Mouse (Mus musculus) MEL (cell line): Measurements from ENCODE around the gene Map1s. TPM values are rescaled to one million over a fixed set of nuclear protein-coding genes. Genes with fewer than 3 reads are reported as not detected.

ENCODE experiments used
- DNase-seq: peaks from one replicate; pipeline ENCODE4 v3.0.0; 2011; ENCODE audit warnings: low read depth, low spot score
- H3K27ac ChIP-seq: 2 replicates; pipeline ENCODE4 v1.5.1; 2012; ENCODE audit warnings: low read depth, mild to moderate bottlenecking, control low read depth, low read length, moderate library complexity; ENCODE audit not compliant: control insufficient read depth
- H3K27me3 ChIP-seq, 2 experiments: fragments of 150-350 bp in 1 of 2; sonication (generic) in 1 of 2; 2 replicates each; pipeline ENCODE4 v1.6.1; 2012; ENCODE audit warnings: low read length in 2 of 2, mild to moderate bottlenecking in 2 of 2, improper control_type of control experiment in 1 of 2, moderate library complexity in 1 of 2; ENCODE audit not compliant: insufficient read depth in 2 of 2, control insufficient read depth in 1 of 2
- H3K36me3 ChIP-seq, 2 experiments: 2 replicates each; pipeline ENCODE4 v1.6.1; 2012 to 2014; ENCODE audit warnings: low read length in 2 of 2, improper control_type of control experiment in 1 of 2, inconsistent platforms in 1 of 2, mild to moderate bottlenecking in 1 of 2; ENCODE audit not compliant: insufficient read depth in 2 of 2, control insufficient read depth in 1 of 2
- H3K4me1 ChIP-seq, 2 experiments: fragments of 150-350 bp in 1 of 2; sonication (generic) in 1 of 2; 2 replicates each; pipeline ENCODE4 v1.6.1; 2012; ENCODE audit warnings: low read length in 2 of 2, improper control_type of control experiment in 1 of 2, mild to moderate bottlenecking in 1 of 2; ENCODE audit not compliant: insufficient read depth in 2 of 2, control insufficient read depth in 1 of 2
- H3K4me3 ChIP-seq, 2 experiments: fragments of 150-350 bp in 1 of 2; sonication (generic) in 1 of 2; 2 replicates each; pipeline ENCODE4 v1.5.1; 2012; ENCODE audit warnings: low read depth in 2 of 2, low read length in 2 of 2, mild to moderate bottlenecking in 2 of 2, moderate library complexity in 2 of 2, control low read depth in 1 of 2, improper control_type of control experiment in 1 of 2; ENCODE audit not compliant: control insufficient read depth in 1 of 2, insufficient read depth in 1 of 2
- H3K79me2 ChIP-seq: 2 replicates; pipeline ENCODE4 v1.6.1; 2012; ENCODE audit warnings: mild to moderate bottlenecking, low read length, moderate library complexity; ENCODE audit not compliant: control insufficient read depth, poor library complexity, insufficient read depth
- H3K9ac ChIP-seq: 2 replicates; pipeline ENCODE4 v1.6.1; 2012; ENCODE audit warnings: low read depth, mild to moderate bottlenecking, control low read depth, low read length, moderate library complexity; ENCODE audit not compliant: control insufficient read depth, poor library complexity, severe bottlenecking
- H3K9me3 ChIP-seq: fragments of 150-350 bp; sonication (generic); replicated peaks from 2 replicates; pipeline ENCODE4 v1.6.1; 2012; ENCODE audit warnings: mild to moderate bottlenecking, low read length, improper control_type of control experiment, moderate library complexity; ENCODE audit not compliant: insufficient read depth
- MAX ChIP-seq: IDR thresholded peaks from 2 replicates; pipeline ENCODE4 v1.6.1; 2011; ENCODE audit warnings: low read length, improper control_type of control experiment
- polyA plus RNA-seq, 2 experiments: library from polyadenylated mRNA; stranded (reverse) in 1 of 2; unstranded in 1 of 2; fragments of >175 nt in 1 of 2; fragments of >200 nt in 1 of 2; gene quantifications; 2 replicates each; pipeline versions ENCODE4 v1.2.1 to v1.2.4; 2012; ENCODE audit warnings: low replicate concordance in 2 of 2, low read depth in 1 of 2; ENCODE audit not compliant: insufficient read length in 2 of 2, insufficient read depth in 1 of 2, missing spikeins in 1 of 2
- total RNA-seq: library from RNA; depleted of rRNA; stranded (reverse); fragments of 300-350 nt; gene quantifications from 2 replicates; pipeline ENCODE4 v1.2.3, GENCODE M21; 2012; rRNA removed

The Map1s gene
- total and polyA plus RNA-seq, 3 experiments: 51.0 to 53.3 TPM; not detected in 1

GRCm38 (mm10) chr8:70964861-70965260, 59.1 kb downstream of the Map1s start:
- H3K9ac ChIP-seq: no peak overlapping the region
- H3K36me3 ChIP-seq: no peaks in the 10 kb centered on the region
- peaks cover 3 to 5% of the 10 kb centered on the region in 2 experiments for H3K27me3 ChIP-seq
- no peak for DNase-seq
- H3K4me3 ChIP-seq: no peak overlapping the region
- no peaks in the 10 kb centered on the region for H3K79me2 ChIP-seq
- H3K9me3 ChIP-seq: no peaks in the 10 kb centered on the region
- H3K27ac ChIP-seq: no peak overlapping the region
- H3K4me1 ChIP-seq: no peaks in the 10 kb centered on the region
- no peak for TF ChIP-seq MAX

Other genes starting within 250 kb of the Map1s start
- gene Pgpep1, start 245.5 kb upstream of the Map1s start, total RNA-seq: 12.6 and 13.7 TPM in 2 replicates
- 10 to 100 TPM in 1 of 2 experiments, not detected in 1; 19.5 TPM for gene Pgpep1, start 245.5 kb upstream of the Map1s start, polyA plus RNA-seq
- 152 and 172 TPM in 2 replicates for gene Lsm4, start 232.7 kb upstream of the Map1s start, total RNA-seq
- gene Lsm4, start 232.7 kb upstream of the Map1s start, polyA plus RNA-seq: 1,000 to 10,000 TPM in 1 of 2 experiments, 100 to 1,000 TPM in 1; 514 to 2,024 TPM
- gene Jund, start 207.0 kb upstream of the Map1s start, total RNA-seq: 11.1 and 16.5 TPM in 2 replicates
- gene Jund, start 207.0 kb upstream of the Map1s start, polyA plus RNA-seq: 10 to 100 TPM in 1 of 2 experiments, not detected in 1; 18.8 TPM
- gene Iqcn, start 202.5 kb upstream of the Map1s start, total RNA-seq: 0.03 TPM in 1 of 2 replicates, not detected in the other
- gene Iqcn, start 202.5 kb upstream of the Map1s start, polyA plus RNA-seq: not detected
- 0.19 and 0.20 TPM in 2 replicates for gene Gm3336, start 187.4 kb upstream of the Map1s start, total RNA-seq
- under 1 TPM in 1 of 2 experiments, not detected in 1; 0.72 TPM for gene Gm3336, start 187.4 kb upstream of the Map1s start, polyA plus RNA-seq
- 0.65 and 0.75 TPM in 2 replicates for gene Pde4c, start 182.2 kb upstream of the Map1s start, total RNA-seq
- 1 to 10 TPM in 1 of 2 experiments, not detected in 1; 3.0 TPM for gene Pde4c, start 182.2 kb upstream of the Map1s start, polyA plus RNA-seq
- gene Rab3a, start 151.3 kb upstream of the Map1s start, total RNA-seq: 1.8 TPM in 2 replicates
- gene Rab3a, start 151.3 kb upstream of the Map1s start, polyA plus RNA-seq: 1 to 10 TPM in 1 of 2 experiments, not detected in 1; 5.6 TPM
- 41.9 and 52.8 TPM in 2 replicates for gene Mpv17l2, start 145.0 kb upstream of the Map1s start, total RNA-seq
- gene Mpv17l2, start 145.0 kb upstream of the Map1s start, polyA plus RNA-seq: 100 to 1,000 TPM in 1 of 2 experiments, not detected in 1; 102 TPM
- gene Pik3r2, start 129.2 kb upstream of the Map1s start, total RNA-seq: 23.7 and 25.4 TPM in 2 replicates
- 10 to 100 TPM in 1 of 2 experiments, not detected in 1; 37.8 TPM for gene Pik3r2, start 129.2 kb upstream of the Map1s start, polyA plus RNA-seq
- gene Mast3, start 100.9 kb upstream of the Map1s start, total RNA-seq: 10.4 and 13.5 TPM in 2 replicates
- 10 to 100 TPM in 1 of 2 experiments, not detected in 1; 54.7 TPM for gene Mast3, start 100.9 kb upstream of the Map1s start, polyA plus RNA-seq
- 1.2 and 1.4 TPM in 2 replicates for gene Il12rb1, start 97.5 kb upstream of the Map1s start, total RNA-seq
- 1 to 10 TPM in 1 of 2 experiments, not detected in 1; 2.2 TPM for gene Il12rb1, start 97.5 kb upstream of the Map1s start, polyA plus RNA-seq
- gene Arrdc2, start 66.2 kb upstream of the Map1s start, total RNA-seq: 10.0 and 13.1 TPM in 2 replicates
- gene Arrdc2, start 66.2 kb upstream of the Map1s start, polyA plus RNA-seq: 10 to 100 TPM in 1 of 2 experiments, not detected in 1; 22.5 TPM
- gene Kcnn1, start 42.7 kb upstream of the Map1s start, total RNA-seq: 7.3 and 8.9 TPM in 2 replicates
- 10 to 100 TPM in 1 of 2 experiments, not detected in 1; 10.7 TPM for gene Kcnn1, start 42.7 kb upstream of the Map1s start, polyA plus RNA-seq
- gene Ccdc124, start 32.0 kb upstream of the Map1s start, total RNA-seq: 47.5 and 47.6 TPM in 2 replicates
- gene Ccdc124, start 32.0 kb upstream of the Map1s start, polyA plus RNA-seq: 10 to 100 TPM in 1 of 2 experiments, not detected in 1; 87.1 TPM
- 0.12 and 0.13 TPM in 2 replicates for gene Slc5a5, start 13.2 kb upstream of the Map1s start, total RNA-seq
- under 1 TPM in 1 of 2 experiments, not detected in 1; 0.36 TPM for gene Slc5a5, start 13.2 kb upstream of the Map1s start, polyA plus RNA-seq
- 4,999 and 5,671 TPM in 2 replicates for gene Rpl18a, start 8.5 kb upstream of the Map1s start, total RNA-seq
- 1,000 to 10,000 TPM in 1 of 2 experiments, not detected in 1; 5,399 TPM for gene Rpl18a, start 8.5 kb upstream of the Map1s start, polyA plus RNA-seq